Mouse (Mus musculus) limb, embryonic 14.5 days (tissue): ENCODE results near the gene Ganc. TPM values are rescaled to one million over a fixed set of nuclear protein-coding genes. Genes with fewer than 3 reads are reported as not detected.

Source experiments
- ATAC-seq: fragments of 200-750 bp; cut with Nextera tagmentation; 2 replicates; pipeline ENCODE4 v1.8.0; 2017; ENCODE audit warnings: low read depth, moderate number of reproducible peaks, moderate TSS enrichment; ENCODE audit not compliant: low FRiP score
- DNase-seq: peaks from one replicate; pipeline ENCODE4 v3.0.0-alpha.2; 2015; ENCODE audit warnings: low spot score
- H3K27ac ChIP-seq: fragments of 300-500 bp; sonication (generic); replicated peaks from 2 replicates; pipeline ENCODE4 v1.5.1; 2014; ENCODE audit warnings: low read depth, mild to moderate bottlenecking, low read length, moderate library complexity, mixed read lengths
- H3K27me3 ChIP-seq: fragments of 300-500 bp; sonication (generic); 2 replicates; pipeline ENCODE4 v1.6.1; 2014; ENCODE audit warnings: low read length, mixed read lengths; ENCODE audit not compliant: control insufficient read depth, insufficient read depth
- H3K36me3 ChIP-seq: fragments of 300-500 bp; sonication (generic); 2 replicates; pipeline ENCODE4 v1.6.1; 2014; ENCODE audit warnings: mild to moderate bottlenecking, low read length, moderate library complexity, mixed read lengths; ENCODE audit not compliant: control insufficient read depth, insufficient read depth
- H3K4me1 ChIP-seq: fragments of 300-500 bp; sonication (generic); 2 replicates; pipeline ENCODE4 v1.6.1; 2014; ENCODE audit warnings: antibody characterized with exemption, low read length, mixed read lengths; ENCODE audit not compliant: control insufficient read depth, insufficient read depth
- H3K4me2 ChIP-seq: fragments of 300-500 bp; sonication (generic); replicated peaks from 2 replicates; pipeline ENCODE4 v1.6.1; 2014; ENCODE audit warnings: low read depth, mild to moderate bottlenecking, low read length, moderate library complexity; ENCODE audit not compliant: severe bottlenecking
- H3K4me3 ChIP-seq: fragments of 300-500 bp; sonication (generic); replicated peaks from 2 replicates; pipeline ENCODE4 v1.5.1; 2014; ENCODE audit warnings: low read length
- H3K9ac ChIP-seq: fragments of 300-500 bp; sonication (generic); 2 replicates; pipeline ENCODE4 v1.6.1; 2014; ENCODE audit warnings: mild to moderate bottlenecking, low read depth, low read length, moderate library complexity; ENCODE audit not compliant: severe bottlenecking
- H3K9me3 ChIP-seq: fragments of 300-500 bp; sonication (generic); 2 replicates; pipeline ENCODE4 v1.6.1; 2016; ENCODE audit warnings: low read length; ENCODE audit not compliant: control insufficient read depth
- POLR2A ChIP-seq: fragments of 200-500 bp; IDR thresholded peaks from 2 replicates; pipeline ENCODE4 v1.8.0; 2012; ENCODE audit warnings: inconsistent platforms, mild to moderate bottlenecking, moderate library complexity, borderline replicate concordance; ENCODE audit not compliant: insufficient read depth, insufficient read length; ENCODE audit errors: extremely low read depth
- WGBS: fragments of 180-500 bp; shearing (Covaris S2); extraction: QIAGEN DNeasy Blood & Tissue Kit; methylation state at CpG from one replicate; pipeline ENCODE4 v1.1.7; 2014; 5-methylcytosine and 5-hydroxymethylcytosine counted together
- polyA plus RNA-seq, 2 experiments: library from polyadenylated mRNA; depleted of rRNA in 1 of 2; stranded (reverse) in 1 of 2; unstranded in 1 of 2; fragments of >200 nt; fragmentation: Nextera tagmentation in 1 of 2; extraction: Ambion mirVana in 1 of 2; gene quantifications; 2 replicates each; pipeline versions ENCODE4 v1.2.1 to v1.2.3; 2012 to 2014

Gene Ganc
- polyA plus RNA-seq, 2 experiments: 7.8 to 8.1 TPM

- H3K36me3 ChIP-seq: peaks cover 4% of the 10 kb centered on the region; the same call in 1 of the 2 replicates
Measured at GRCm38 (mm10) chr2:120414113-120414512, 10.4 kb downstream of the Ganc start.

GRCm38 (mm10) chr2:120414738-120415414 is 11.2 kb downstream of the Ganc start:
- DNase-seq (no peak), ATAC-seq (no peak)
- no peak for TF ChIP-seq POLR2A
- no peak overlapping the region for H3K4me3 ChIP-seq
- H3K36me3 ChIP-seq: peaks cover 4% of the 10 kb centered on the region; the same call in 1 of the 2 replicates
- no peak overlapping the region for H3K27ac ChIP-seq
- H3K9ac ChIP-seq: no peak overlapping the region
- WGBS: 47% methylated on average over 1 of the region's 1 CpGs
- no peaks in the 10 kb centered on the region for H3K27me3 ChIP-seq
- no peaks in the 10 kb centered on the region for H3K4me1 ChIP-seq
- H3K4me2 ChIP-seq: no peak overlapping the region
- H3K9me3 ChIP-seq: no peaks in the 10 kb centered on the region

More at GRCm38 (mm10) chr2:120414113-120414512, 10.4 kb downstream of the Ganc start:
- H3K4me3 ChIP-seq: no peak overlapping the region
- DNase-seq (no peak), ATAC-seq (no peak)
- no peaks in the 10 kb centered on the region for H3K9me3 ChIP-seq
- H3K27ac ChIP-seq: no peak overlapping the region
- no peak for TF ChIP-seq POLR2A
- no peak overlapping the region for H3K9ac ChIP-seq
- H3K27me3 ChIP-seq: no peaks in the 10 kb centered on the region
- H3K4me1 ChIP-seq: no peaks in the 10 kb centered on the region
- H3K4me2 ChIP-seq: no peak overlapping the region

- WGBS: 70% methylated on average over 5 of the region's 5 CpGs
- no peak for TF ChIP-seq POLR2A
- Histone ChIP-seq H3K36me3 (no peaks in the 10 kb centered on the region), H3K4me2 (no peak overlapping the region), H3K9ac (no peak overlapping the region), H3K27me3 (no peaks in the 10 kb centered on the region), H3K4me3 (no peak overlapping the region), H3K27ac (no peak overlapping the region), H3K9me3 (no peaks in the 10 kb centered on the region), H3K4me1 (no peaks in the 10 kb centered on the region)
- ATAC-seq (no peak), DNase-seq (no peak)
Measured at GRCm38 (mm10) chr2:120424386-120424785, 20.7 kb downstream of the Ganc start.

GRCm38 (mm10) chr2:120444486-120444885 is 40.8 kb downstream of the Ganc start:
- Histone ChIP-seq H3K9me3 (no peaks in the 10 kb centered on the region), H3K27ac (no peak overlapping the region), H3K4me3 (no peak overlapping the region), H3K27me3 (no peaks in the 10 kb centered on the region), H3K36me3 (no peaks in the 10 kb centered on the region), H3K4me1 (no peaks in the 10 kb centered on the region), H3K9ac (no peak overlapping the region), H3K4me2 (no peak overlapping the region)
- DNase-seq: no peak
- ATAC-seq: no peak
- TF ChIP-seq POLR2A: no peak
- 87% methylated on average over 1 of the region's 1 CpGs for WGBS

- no peaks in the 10 kb centered on the region for H3K27me3 ChIP-seq
- H3K4me1 ChIP-seq: no peaks in the 10 kb centered on the region
- no peak for TF ChIP-seq POLR2A
- no peak overlapping the region for H3K9ac ChIP-seq
- H3K4me3 ChIP-seq: no peak overlapping the region
- WGBS: 75% methylated on average over 10 of the region's 10 CpGs
- DNase-seq: no peak
- no peak overlapping the region for H3K4me2 ChIP-seq
- no peak for ATAC-seq
- H3K9me3 ChIP-seq: no peaks in the 10 kb centered on the region
- no peak overlapping the region for H3K27ac ChIP-seq
- no peaks in the 10 kb centered on the region for H3K36me3 ChIP-seq
Measured at GRCm38 (mm10) chr2:120446373-120446772, 42.7 kb downstream of the Ganc start.
